Mouse (Mus musculus): Measurements from ENCODE around the gene Stx6. TPM values are rescaled to one million over a fixed set of nuclear protein-coding genes. Genes with fewer than 3 reads are reported as not detected.

Gene Stx6
- polyA plus RNA-seq, 1 experiment = 3.2 TPM

- peaks cover 21% of the 10 kb centered on the region for H3K36me3 ChIP-seq (ENCODE audit: control insufficient read depth)
- H3K4me1 ChIP-seq (ENCODE audit: control insufficient read depth) = peaks cover 9% of the 10 kb centered on the region
- TF ChIP-seq TAL1 (IDR thresholded peaks at IDR 0.05; ENCODE audit: low read length) (no peak), GATA1 (IDR thresholded peaks at IDR 0.05; ENCODE audit: low read length) (no peak)
- no peak overlapping the region for H3K4me3 ChIP-seq (replicated peaks)
- H3K27me3 ChIP-seq (ENCODE audit: control insufficient read depth) = no peaks in the 10 kb centered on the region
- H3K9me3 ChIP-seq (ENCODE audit: control insufficient read depth, low read length) = no peaks in the 10 kb centered on the region
Observed at GRCm38 (mm10) chr1:155202472-155202871, 44.0 kb downstream of the Stx6 start.

- Histone ChIP-seq H3K4me3 (replicated peaks) (no peak overlapping the region), H3K36me3 (ENCODE audit: control insufficient read depth) (peaks cover 21% of the 10 kb centered on the region), H3K27me3 (ENCODE audit: control insufficient read depth) (no peaks in the 10 kb centered on the region), H3K9me3 (ENCODE audit: control insufficient read depth, low read length) (no peaks in the 10 kb centered on the region), H3K4me1 (ENCODE audit: control insufficient read depth) (peaks cover 9% of the 10 kb centered on the region)
- TF ChIP-seq TAL1 (IDR thresholded peaks at IDR 0.05; ENCODE audit: low read length) (no peak), GATA1 (IDR thresholded peaks at IDR 0.05; ENCODE audit: low read length) (no peak)
Observed at GRCm38 (mm10) chr1:155203101-155203500, 44.6 kb downstream of the Stx6 start.

- Histone ChIP-seq H3K9me3 (ENCODE audit: control insufficient read depth, low read length) (no peaks in the 10 kb centered on the region), H3K36me3 (ENCODE audit: control insufficient read depth) (peaks cover 21% of the 10 kb centered on the region), H3K27me3 (ENCODE audit: control insufficient read depth) (no peaks in the 10 kb centered on the region), H3K4me1 (ENCODE audit: control insufficient read depth) (peaks cover 9% of the 10 kb centered on the region), H3K4me3 (replicated peaks) (no peak overlapping the region)
- TF ChIP-seq TAL1 (IDR thresholded peaks at IDR 0.05; ENCODE audit: low read length) = no peak
- TF ChIP-seq GATA1 (IDR thresholded peaks at IDR 0.05; ENCODE audit: low read length) = no peak
Observed at GRCm38 (mm10) chr1:155203954-155204353, 45.4 kb downstream of the Stx6 start.

- peaks cover 21% of the 10 kb centered on the region for H3K36me3 ChIP-seq (ENCODE audit: control insufficient read depth)
- peaks cover 9% of the 10 kb centered on the region for H3K4me1 ChIP-seq (ENCODE audit: control insufficient read depth)
- H3K4me3 ChIP-seq (replicated peaks) = no peak overlapping the region
- H3K27me3 ChIP-seq (ENCODE audit: control insufficient read depth) = no peaks in the 10 kb centered on the region
- H3K9me3 ChIP-seq (ENCODE audit: control insufficient read depth, low read length) = no peaks in the 10 kb centered on the region
- TF ChIP-seq TAL1 (IDR thresholded peaks at IDR 0.05; ENCODE audit: low read length) = no peak
- TF ChIP-seq GATA1 (IDR thresholded peaks at IDR 0.05; ENCODE audit: low read length) = no peak
Observed at GRCm38 (mm10) chr1:155204560-155205162, 46.1 kb downstream of the Stx6 start.

GRCm38 (mm10) chr1:155205311-155205710 lies 46.8 kb downstream of the Stx6 start:
- Histone ChIP-seq H3K4me3 (replicated peaks) (no peak overlapping the region), H3K9me3 (ENCODE audit: control insufficient read depth, low read length) (no peaks in the 10 kb centered on the region), H3K4me1 (ENCODE audit: control insufficient read depth) (peaks cover 9% of the 10 kb centered on the region), H3K36me3 (ENCODE audit: control insufficient read depth) (peaks cover 21% of the 10 kb centered on the region), H3K27me3 (ENCODE audit: control insufficient read depth) (no peaks in the 10 kb centered on the region)
- TF ChIP-seq TAL1 (IDR thresholded peaks at IDR 0.05; ENCODE audit: low read length) (no peak), GATA1 (IDR thresholded peaks at IDR 0.05; ENCODE audit: low read length) (no peak)

- H3K36me3 ChIP-seq (ENCODE audit: control insufficient read depth) = peaks cover 21% of the 10 kb centered on the region
- no peak for TF ChIP-seq GATA1 (IDR thresholded peaks at IDR 0.05; ENCODE audit: low read length)
- no peak for TF ChIP-seq TAL1 (IDR thresholded peaks at IDR 0.05; ENCODE audit: low read length)
- H3K9me3 ChIP-seq (ENCODE audit: control insufficient read depth, low read length) = no peaks in the 10 kb centered on the region
- H3K27me3 ChIP-seq (ENCODE audit: control insufficient read depth) = no peaks in the 10 kb centered on the region
- peaks cover 7% of the 10 kb centered on the region for H3K4me1 ChIP-seq (ENCODE audit: control insufficient read depth)
- H3K4me3 ChIP-seq (replicated peaks) = no peak overlapping the region
Observed at GRCm38 (mm10) chr1:155205822-155206660, 47.5 kb downstream of the Stx6 start.

GRCm38 (mm10) chr1:155207859-155208258 lies 49.3 kb downstream of the Stx6 start:
- Histone ChIP-seq H3K9me3 (ENCODE audit: control insufficient read depth, low read length) (no peaks in the 10 kb centered on the region), H3K27me3 (ENCODE audit: control insufficient read depth) (no peaks in the 10 kb centered on the region), H3K4me3 (replicated peaks) (no peak overlapping the region), H3K4me1 (ENCODE audit: control insufficient read depth) (no peaks in the 10 kb centered on the region), H3K36me3 (ENCODE audit: control insufficient read depth) (peaks cover 10% of the 10 kb centered on the region)
- TF ChIP-seq TAL1 (IDR thresholded peaks at IDR 0.05; ENCODE audit: low read length) (no peak), GATA1 (IDR thresholded peaks at IDR 0.05; ENCODE audit: low read length) (no peak)

GRCm38 (mm10) chr1:155210011-155210763 lies 51.7 kb downstream of the Stx6 start:
- H3K36me3 ChIP-seq (ENCODE audit: control insufficient read depth) = peaks cover 2% of the 10 kb centered on the region
- TF ChIP-seq TAL1 (IDR thresholded peaks at IDR 0.05; ENCODE audit: low read length) (no peak), GATA1 (IDR thresholded peaks at IDR 0.05; ENCODE audit: low read length) (no peak)
- H3K9me3 ChIP-seq (ENCODE audit: control insufficient read depth, low read length) = no peaks in the 10 kb centered on the region
- H3K4me1 ChIP-seq (ENCODE audit: control insufficient read depth) = peaks cover 3% of the 10 kb centered on the region; the same call in 1 of the 2 replicates
- H3K27me3 ChIP-seq (ENCODE audit: control insufficient read depth) = no peaks in the 10 kb centered on the region
- no peak overlapping the region for H3K4me3 ChIP-seq (replicated peaks)

- no peaks in the 10 kb centered on the region for H3K9me3 ChIP-seq (ENCODE audit: control insufficient read depth, low read length)
- TF ChIP-seq TAL1 (IDR thresholded peaks at IDR 0.05; ENCODE audit: low read length) (no peak), GATA1 (IDR thresholded peaks at IDR 0.05; ENCODE audit: low read length) (no peak)
- no peaks in the 10 kb centered on the region for H3K27me3 ChIP-seq (ENCODE audit: control insufficient read depth)
- peaks cover 2% of the 10 kb centered on the region for H3K36me3 ChIP-seq (ENCODE audit: control insufficient read depth)
- no peak overlapping the region for H3K4me3 ChIP-seq (replicated peaks)
- peaks cover 3% of the 10 kb centered on the region; the same call in 1 of the 2 replicates for H3K4me1 ChIP-seq (ENCODE audit: control insufficient read depth)
Observed at GRCm38 (mm10) chr1:155211017-155211416, 52.5 kb downstream of the Stx6 start.
